Mouse (Mus musculus): ENCODE measurements around the gene Stard7. TPM values are rescaled to one million over a fixed set of nuclear protein-coding genes. Genes with fewer than 3 reads are reported as not detected.
"Not testable (repeated sequence)": the region's sequence is repeated elsewhere in the genome, so short reads cannot be mapped to it uniquely, and the experiment has no call there.

The Stard7 gene
- total RNA-seq, 1 experiment from 2014 or later: 111 TPM

- ATAC-seq (ENCODE audit: extremely low read depth, insufficient number of reproducible peaks, low FRiP score, poor library complexity, severe bottlenecking): not testable (repeated sequence)
Measured at GRCm38 (mm10) chr2:127272049-127272448, 2.0 kb downstream of the Stard7 start.

- no peak for ATAC-seq (ENCODE audit: extremely low read depth, insufficient number of reproducible peaks, low FRiP score, poor library complexity, severe bottlenecking)
Measured at GRCm38 (mm10) chr2:127272806-127273205, 2.8 kb downstream of the Stard7 start.

GRCm38 (mm10) chr2:127274590-127274989 lies 4.6 kb downstream of the Stard7 start:
- no peak for ATAC-seq (ENCODE audit: extremely low read depth, insufficient number of reproducible peaks, low FRiP score, poor library complexity, severe bottlenecking)

- no peak for ATAC-seq (ENCODE audit: extremely low read depth, insufficient number of reproducible peaks, low FRiP score, poor library complexity, severe bottlenecking)
Measured at GRCm38 (mm10) chr2:127275551-127276320, 5.7 kb downstream of the Stard7 start.

GRCm38 (mm10) chr2:127278162-127278561 lies 8.1 kb downstream of the Stard7 start:
- ATAC-seq (ENCODE audit: extremely low read depth, insufficient number of reproducible peaks, low FRiP score, poor library complexity, severe bottlenecking): no peak

- no peak for ATAC-seq (ENCODE audit: extremely low read depth, insufficient number of reproducible peaks, low FRiP score, poor library complexity, severe bottlenecking)
Measured at GRCm38 (mm10) chr2:127292250-127292649, 22.2 kb downstream of the Stard7 start.

GRCm38 (mm10) chr2:127297001-127297805 lies 27.2 kb downstream of the Stard7 start:
- no peak for ATAC-seq (ENCODE audit: extremely low read depth, insufficient number of reproducible peaks, low FRiP score, poor library complexity, severe bottlenecking)

GRCm38 (mm10) chr2:127298056-127298455 lies 28.0 kb downstream of the Stard7 start:
- ATAC-seq (ENCODE audit: extremely low read depth, insufficient number of reproducible peaks, low FRiP score, poor library complexity, severe bottlenecking): no peak

GRCm38 (mm10) chr2:127300701-127301100 lies 30.7 kb downstream of the Stard7 start:
- peak; percentile 61 for ATAC-seq (ENCODE audit: extremely low read depth, insufficient number of reproducible peaks, low FRiP score, poor library complexity, severe bottlenecking)

GRCm38 (mm10) chr2:127301883-127302282 lies 31.9 kb downstream of the Stard7 start:
- peak; percentile 96 for ATAC-seq (ENCODE audit: extremely low read depth, insufficient number of reproducible peaks, low FRiP score, poor library complexity, severe bottlenecking)

GRCm38 (mm10) chr2:127304192-127304591 lies 34.2 kb downstream of the Stard7 start:
- ATAC-seq (ENCODE audit: extremely low read depth, insufficient number of reproducible peaks, low FRiP score, poor library complexity, severe bottlenecking): not testable (repeated sequence)

- no peak for ATAC-seq (ENCODE audit: extremely low read depth, insufficient number of reproducible peaks, low FRiP score, poor library complexity, severe bottlenecking)
Measured at GRCm38 (mm10) chr2:127304609-127305210, 34.7 kb downstream of the Stard7 start.

- no peak for ATAC-seq (ENCODE audit: extremely low read depth, insufficient number of reproducible peaks, low FRiP score, poor library complexity, severe bottlenecking)
Measured at GRCm38 (mm10) chr2:127306123-127306522, 36.1 kb downstream of the Stard7 start.

GRCm38 (mm10) chr2:127307179-127307578 lies 37.2 kb downstream of the Stard7 start:
- no peak; the same call in 1 of the 2 replicates for ATAC-seq (ENCODE audit: extremely low read depth, insufficient number of reproducible peaks, low FRiP score, poor library complexity, severe bottlenecking)

GRCm38 (mm10) chr2:127308660-127309059 lies 38.6 kb downstream of the Stard7 start:
- ATAC-seq (ENCODE audit: extremely low read depth, insufficient number of reproducible peaks, low FRiP score, poor library complexity, severe bottlenecking): peak; percentile 90

GRCm38 (mm10) chr2:127310246-127310645 lies 40.2 kb downstream of the Stard7 start:
- no peak for ATAC-seq (ENCODE audit: extremely low read depth, insufficient number of reproducible peaks, low FRiP score, poor library complexity, severe bottlenecking)

GRCm38 (mm10) chr2:127310685-127311084 lies 40.7 kb downstream of the Stard7 start:
- no peak for ATAC-seq (ENCODE audit: extremely low read depth, insufficient number of reproducible peaks, low FRiP score, poor library complexity, severe bottlenecking)

- no peak for ATAC-seq (ENCODE audit: extremely low read depth, insufficient number of reproducible peaks, low FRiP score, poor library complexity, severe bottlenecking)
Measured at GRCm38 (mm10) chr2:127311193-127311592, 41.2 kb downstream of the Stard7 start.

- no peak for ATAC-seq (ENCODE audit: extremely low read depth, insufficient number of reproducible peaks, low FRiP score, poor library complexity, severe bottlenecking)
Measured at GRCm38 (mm10) chr2:127312801-127313200, 42.8 kb downstream of the Stard7 start.

GRCm38 (mm10) chr2:127313878-127314277 lies 43.9 kb downstream of the Stard7 start:
- ATAC-seq (ENCODE audit: extremely low read depth, insufficient number of reproducible peaks, low FRiP score, poor library complexity, severe bottlenecking): no peak

Data from neutrophil, adult 5-6 weeks (primary cell).